Mouse (Mus musculus): Measurements from ENCODE around the gene Hykk.

DNA sequence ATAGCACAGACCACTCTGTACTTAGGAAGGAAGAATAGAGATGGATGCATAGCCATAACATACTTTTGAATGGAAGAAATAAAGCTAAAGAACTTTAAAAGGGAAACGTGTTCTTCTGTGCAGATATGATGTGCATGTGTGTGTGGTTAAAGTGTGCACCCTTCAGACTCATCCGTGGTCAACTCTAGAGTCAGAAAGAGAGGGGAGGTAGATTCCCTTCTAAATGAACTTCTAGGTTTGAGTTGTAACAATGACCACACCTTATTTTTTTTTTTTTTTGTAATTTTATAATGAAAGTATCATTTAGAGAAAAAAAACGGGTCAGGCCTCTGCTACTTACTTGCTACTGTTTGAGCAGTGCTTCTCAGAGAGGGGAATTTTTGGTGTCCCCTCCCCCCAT is 73.3 kb downstream of the Hykk start:
- TF ChIP-seq GATA1 (IDR thresholded peaks at IDR 0.05; ENCODE audit: borderline replicate concordance, low read length): no peak
- no peak for TF ChIP-seq CTCF (IDR thresholded peaks at IDR 0.05; ENCODE audit: low read depth, low read length)

Measured in G1E (cell line).